Mouse (Mus musculus) left cerebral cortex, adult 18-20 months (tissue): ENCODE results near the gene Atp2b1. TPM values are rescaled to one million over a fixed set of nuclear protein-coding genes. Genes with fewer than 3 reads are reported as not detected.
"Not testable (repeated sequence)": the region's sequence is repeated elsewhere in the genome, so short reads cannot be mapped to it uniquely, and the experiment has no call there.

ENCODE experiments used
- DNase-seq, 2 experiments: peaks; one replicate each; pipeline ENCODE4 v3.0.0; 2021 to 2022; ENCODE audit warnings: low spot score in 2 of 2, mixed read lengths in 1 of 2
- total RNA-seq, 2 experiments: library from RNA; stranded (reverse); gene quantifications; 2 replicates each; pipeline ENCODE4 v1.2.3; 2021

Gene Atp2b1
- total RNA-seq, 2 experiments from 2014 or later: 656 to 703 TPM

GRCm38 (mm10) chr10:98959385-98959784 lies 45.2 kb downstream of the Atp2b1 start:
- DNase-seq: peak; percentile 66 to 82

- no peak for DNase-seq
Observed at GRCm38 (mm10) chr10:98960911-98961310, 46.7 kb downstream of the Atp2b1 start.

DNA sequence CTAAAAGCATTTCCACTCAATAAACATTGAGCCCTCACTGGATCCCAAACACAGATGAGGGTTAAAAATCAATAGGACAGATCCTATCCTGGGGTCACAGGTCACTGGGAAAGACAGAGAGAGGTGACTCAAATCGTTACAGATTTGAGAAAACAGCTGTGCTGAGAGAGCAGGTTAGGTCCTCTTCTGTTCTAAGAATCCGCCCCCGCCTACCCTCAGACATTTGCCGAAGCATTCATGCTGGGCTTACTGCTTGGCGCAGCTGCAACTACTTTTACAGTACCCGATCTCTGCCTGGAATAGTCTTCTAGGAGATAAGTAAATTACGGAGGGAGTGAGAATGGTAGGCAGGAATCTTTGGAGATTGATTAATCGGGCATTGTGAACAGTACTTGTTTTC lies 47.9 kb downstream of the Atp2b1 start:
- peak; percentile 62 to 74 for DNase-seq

DNA sequence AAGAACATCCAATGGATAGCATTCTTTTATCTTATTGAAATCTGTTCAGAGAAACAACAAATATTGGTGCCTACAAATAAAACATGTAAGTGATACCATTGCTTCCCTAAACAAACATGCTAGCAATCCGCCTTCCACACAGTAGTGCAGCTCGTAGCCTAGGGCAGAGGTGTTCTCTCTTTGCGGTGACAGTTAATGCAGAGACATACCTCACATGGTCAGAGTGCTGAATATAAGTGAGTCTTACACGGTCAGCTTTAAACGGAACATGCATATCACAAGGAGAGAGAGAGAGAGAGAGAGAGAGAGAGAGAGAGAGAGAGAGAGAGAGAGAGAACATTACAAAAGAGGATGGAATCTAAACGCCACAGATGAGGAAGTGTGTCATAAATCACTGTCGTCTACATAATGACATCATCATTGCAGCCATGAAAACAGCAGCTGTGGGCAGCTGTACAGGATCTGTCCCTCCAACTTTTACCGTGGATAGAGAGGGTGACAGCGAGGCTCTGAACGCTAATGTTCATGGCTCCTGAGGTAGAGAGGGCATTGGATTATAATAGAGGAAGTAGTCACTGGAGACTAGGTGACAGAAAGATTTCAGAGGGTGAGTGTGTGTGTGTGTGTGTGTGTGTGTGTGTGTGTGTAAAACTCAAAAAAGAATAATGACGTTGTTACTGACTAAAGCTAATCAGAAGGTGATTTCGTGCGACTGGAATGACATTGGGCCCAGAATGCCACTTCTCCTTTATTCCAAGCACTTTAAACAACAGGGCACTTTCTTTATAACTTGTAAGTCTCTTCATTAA lies 52.4 kb downstream of the Atp2b1 start:
- no peak for DNase-seq

DNA sequence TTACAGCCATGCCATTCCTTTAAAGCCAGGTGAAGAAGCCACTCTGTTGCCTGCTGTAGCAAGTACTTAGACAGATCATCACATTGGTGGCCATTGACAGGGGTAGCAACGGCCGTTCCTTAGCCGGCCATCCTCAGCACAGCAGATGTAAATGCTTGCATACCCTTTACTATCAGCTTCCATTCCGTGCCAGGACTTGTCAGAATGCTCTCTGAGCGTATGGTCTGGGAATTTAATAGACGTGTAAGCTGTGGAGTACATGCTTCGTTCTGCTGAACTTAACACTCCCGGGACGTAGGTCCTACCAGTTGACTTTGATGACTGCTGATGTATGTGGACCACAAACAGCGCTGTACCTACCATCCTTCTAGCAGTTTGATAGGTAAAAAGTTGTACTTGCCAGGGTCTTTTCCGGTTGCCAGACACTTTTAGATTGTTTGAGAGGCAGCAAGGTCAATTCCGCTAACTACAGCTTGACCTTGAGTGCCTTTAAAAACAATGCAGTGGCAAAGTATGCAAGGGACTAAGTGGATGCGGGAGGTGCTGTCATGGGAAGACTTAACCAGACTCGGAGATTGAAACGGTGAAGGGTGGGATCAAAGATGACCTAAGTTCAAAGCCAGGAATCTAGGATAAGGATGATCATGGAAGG lies 53.2 kb downstream of the Atp2b1 start:
- no peak for DNase-seq

GRCm38 (mm10) chr10:98970917-98971316 lies 56.7 kb downstream of the Atp2b1 start:
- DNase-seq: no peak

GRCm38 (mm10) chr10:98972359-98972758 lies 58.2 kb downstream of the Atp2b1 start:
- no peak for DNase-seq

GRCm38 (mm10) chr10:98972912-98973605 lies 58.9 kb downstream of the Atp2b1 start:
- DNase-seq: no peak

GRCm38 (mm10) chr10:98974645-98975044 lies 60.4 kb downstream of the Atp2b1 start:
- DNase-seq: no peak

DNA sequence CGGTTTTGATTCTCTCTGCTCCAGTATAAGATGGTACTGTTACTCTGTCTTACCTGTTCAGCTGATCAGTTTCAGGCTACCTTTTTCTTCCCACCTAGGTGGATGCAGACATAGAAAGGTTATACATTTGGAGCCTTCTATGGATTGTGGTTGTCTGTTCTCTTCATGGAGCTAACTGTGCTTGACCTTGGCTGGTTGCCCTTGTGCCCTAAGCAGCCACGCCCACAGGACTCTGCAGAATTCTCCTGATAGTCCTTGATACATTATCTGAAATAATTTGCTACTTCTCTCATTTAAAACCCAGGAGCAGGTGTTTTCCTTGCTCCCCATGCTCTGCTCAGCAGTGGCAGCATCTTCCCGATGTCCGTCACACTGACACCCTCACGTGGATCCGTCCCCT lies 61.4 kb downstream of the Atp2b1 start:
- no peak for DNase-seq

DNA sequence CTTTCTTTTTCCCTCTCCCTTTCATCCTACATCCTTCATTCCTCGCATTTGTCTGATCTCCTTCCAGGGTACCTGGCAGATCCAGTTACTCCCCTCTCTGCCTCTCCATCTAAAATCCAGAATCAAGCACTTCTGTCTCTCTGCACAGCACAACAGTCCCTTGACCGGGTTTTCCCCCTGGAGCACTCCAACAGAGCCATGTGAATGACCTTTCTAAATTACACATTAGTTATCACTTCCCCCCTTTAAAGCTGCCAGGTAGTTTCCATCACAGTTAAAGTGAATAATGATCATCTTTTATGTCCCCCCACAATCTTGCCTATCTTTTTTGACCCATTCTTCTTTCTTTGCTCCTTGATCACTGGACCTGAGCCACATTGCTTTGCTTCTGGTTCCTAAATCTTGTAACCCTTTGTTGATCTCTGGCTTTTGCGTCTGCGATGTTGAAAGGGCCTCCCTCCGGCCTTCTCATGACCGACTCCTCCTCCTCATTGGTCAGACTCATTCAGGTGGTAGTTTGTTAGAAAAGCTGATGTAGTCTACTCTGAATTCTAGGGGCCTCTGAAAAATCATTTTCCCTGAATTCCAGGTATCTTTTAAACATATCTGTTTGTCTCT lies 62.8 kb downstream of the Atp2b1 start:
- DNase-seq: no peak

DNA sequence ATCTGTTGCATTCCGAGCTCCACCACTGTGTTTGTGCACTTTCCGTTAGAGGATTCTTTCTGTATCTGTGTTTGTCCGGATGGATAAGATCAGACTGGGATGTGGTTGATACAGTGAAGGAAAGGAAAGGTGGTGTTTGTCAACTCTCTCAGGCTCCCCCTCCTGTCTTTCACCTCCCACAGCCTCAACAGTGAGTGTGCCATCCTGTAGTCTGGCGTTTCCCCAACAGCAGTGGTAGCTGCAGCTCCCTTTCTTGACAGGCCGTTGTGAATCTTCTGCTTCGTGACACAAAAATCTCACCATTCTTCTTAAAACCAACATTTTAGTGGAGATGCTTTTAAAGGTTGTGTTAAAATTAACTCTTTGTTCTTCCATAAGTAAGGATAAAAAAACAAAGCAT lies 64.6 kb downstream of the Atp2b1 start:
- DNase-seq: peak; percentile 39 to 48

DNA sequence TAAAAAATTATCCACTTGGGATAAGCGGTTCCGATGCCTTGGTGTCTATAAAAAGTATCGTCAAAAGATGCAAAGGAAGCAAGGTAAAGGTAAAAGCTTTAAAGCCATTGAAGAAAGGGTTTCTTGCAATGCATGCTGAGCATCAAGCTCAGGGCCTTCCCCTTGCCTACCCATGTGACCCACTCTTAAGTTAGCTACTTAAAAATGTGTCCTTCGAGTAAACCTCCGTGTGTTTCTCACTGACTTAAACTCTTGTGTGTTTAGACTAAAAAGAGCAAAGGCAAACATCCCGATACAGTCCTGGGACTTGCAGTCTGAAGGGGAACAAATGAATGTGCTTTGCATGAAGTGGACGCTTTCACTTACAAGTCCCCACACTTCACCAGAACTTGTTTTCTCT lies 65.1 kb downstream of the Atp2b1 start:
- DNase-seq: no peak

DNA sequence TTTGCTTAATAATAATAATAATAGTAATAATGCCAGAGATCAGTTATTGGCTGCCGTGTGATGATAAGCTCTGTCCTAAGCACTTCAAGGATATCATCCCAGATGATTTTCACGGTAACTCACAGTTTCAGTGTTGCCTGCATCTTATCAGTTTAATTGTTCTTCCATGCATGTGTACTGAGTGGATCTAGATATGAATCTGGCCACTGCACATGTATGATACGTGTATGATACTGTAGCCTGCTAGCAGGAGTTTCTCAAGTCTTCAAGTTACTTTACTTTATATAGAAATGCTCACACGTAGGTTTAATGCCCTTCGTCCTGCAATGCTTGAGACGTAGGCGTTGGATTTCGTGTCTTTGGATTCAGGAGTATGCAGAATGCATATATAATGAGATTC lies 65.7 kb downstream of the Atp2b1 start:
- no peak for DNase-seq

GRCm38 (mm10) chr10:98991964-98992363 lies 77.8 kb downstream of the Atp2b1 start:
- no peak for DNase-seq

GRCm38 (mm10) chr10:98993186-98993585 lies 79.0 kb downstream of the Atp2b1 start:
- no peak for DNase-seq

GRCm38 (mm10) chr10:98995016-98995747 lies 81.0 kb downstream of the Atp2b1 start:
- DNase-seq: not testable (repeated sequence)

DNA sequence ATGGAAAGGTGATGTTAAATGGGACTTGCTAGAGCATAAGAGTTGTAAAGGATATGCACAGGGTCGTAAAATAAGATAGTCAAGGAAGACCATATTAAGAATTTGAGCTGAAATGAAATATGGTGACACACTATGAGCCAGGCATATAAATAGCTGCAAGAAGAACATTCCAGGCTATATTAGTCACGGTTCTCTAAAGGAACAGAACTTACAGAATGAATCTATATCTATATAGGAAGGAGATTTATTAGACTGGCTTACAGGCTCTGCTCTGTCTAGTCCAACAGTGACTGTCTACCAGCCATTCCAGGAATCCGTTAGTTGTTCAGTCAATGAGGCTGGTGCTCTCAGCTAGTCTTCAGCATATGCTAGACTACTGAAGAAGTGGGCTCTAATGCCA lies 90.7 kb downstream of the Atp2b1 start:
- no peak for DNase-seq

GRCm38 (mm10) chr10:99011084-99011483 lies 96.9 kb downstream of the Atp2b1 start:
- no peak for DNase-seq

DNA sequence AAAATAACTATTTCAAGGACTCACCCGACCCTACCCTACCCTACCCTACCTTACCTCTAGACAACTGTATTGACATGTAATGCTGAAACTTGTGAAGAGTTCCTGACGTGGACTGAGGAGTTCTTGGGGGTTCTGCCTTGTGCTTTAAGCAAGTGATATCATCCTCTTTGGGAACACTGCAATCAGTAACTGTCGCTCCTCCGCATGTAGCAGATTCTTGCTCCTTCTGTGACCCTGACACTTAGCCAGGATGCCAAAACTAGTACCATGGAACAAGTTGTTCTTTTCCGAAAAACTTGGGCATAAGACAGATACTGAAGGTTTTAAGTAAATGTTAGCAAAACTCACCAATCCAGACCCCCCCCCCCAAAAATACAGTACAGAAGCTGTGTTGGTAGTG lies 97.9 kb downstream of the Atp2b1 start:
- DNase-seq: no peak

DNA sequence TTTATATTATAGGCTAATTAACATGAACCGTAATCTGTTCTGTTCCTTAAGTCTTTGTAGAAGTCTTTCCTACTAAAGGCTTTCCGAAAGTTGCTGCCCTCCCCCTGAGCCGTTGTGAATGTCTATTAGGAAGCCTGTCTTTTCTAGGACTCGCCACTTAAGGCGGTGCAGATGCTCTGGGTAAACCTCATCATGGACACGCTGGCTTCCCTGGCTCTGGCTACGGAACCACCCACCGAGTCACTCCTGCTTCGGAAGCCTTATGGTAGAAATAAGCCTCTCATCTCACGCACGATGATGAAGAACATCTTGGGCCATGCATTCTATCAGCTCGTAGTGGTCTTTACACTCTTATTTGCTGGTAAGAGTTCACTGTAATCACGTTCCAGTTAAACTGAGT lies 100.5 kb downstream of the Atp2b1 start:
- peak in 1 of 2 experiments; percentile 53 for DNase-seq
